Mouse (Mus musculus) small intestine, adult 2 months (tissue): ENCODE measurements around the gene BC055324. TPM values are rescaled to one million over a fixed set of nuclear protein-coding genes. Genes with fewer than 3 reads are reported as not detected.

ENCODE experiments used
- H3K27ac ChIP-seq: fragments of 200-500 bp; 2 replicates; pipeline ENCODE4 v1.5.1; 2012; ENCODE audit warnings: low read depth, low read length, control low read depth, inconsistent platforms; ENCODE audit not compliant: insufficient read depth
- H3K27me3 ChIP-seq: fragments of 200-500 bp; 2 replicates; pipeline ENCODE4 v1.6.1; 2012; ENCODE audit warnings: mild to moderate bottlenecking, moderate library complexity, low read length, inconsistent platforms; ENCODE audit not compliant: control insufficient read depth, insufficient read depth
- H3K36me3 ChIP-seq: fragments of 200-500 bp; 2 replicates; pipeline ENCODE4 v1.6.1; 2012; ENCODE audit warnings: mild to moderate bottlenecking, low read length, control low read depth, inconsistent platforms; ENCODE audit not compliant: control insufficient read depth, insufficient read depth
- H3K4me1 ChIP-seq: fragments of 200-500 bp; 2 replicates; pipeline ENCODE4 v1.6.1; 2012; ENCODE audit warnings: low read length, inconsistent platforms, mixed read lengths; ENCODE audit not compliant: control insufficient read depth, insufficient read depth, insufficient read length
- H3K4me3 ChIP-seq: fragments of 200-500 bp; 2 replicates; pipeline ENCODE4 v1.5.1; 2012; ENCODE audit warnings: low read depth, mild to moderate bottlenecking, control low read depth, inconsistent platforms, low read length, moderate library complexity
- CTCF ChIP-seq: fragments of 200-500 bp; IDR thresholded peaks from 2 replicates; pipeline ENCODE4 v1.5.1; 2012; ENCODE audit warnings: low read depth, mild to moderate bottlenecking, control low read depth, inconsistent platforms, low read length, moderate library complexity, mixed read lengths; ENCODE audit not compliant: insufficient replicate concordance, insufficient read length; ENCODE audit errors: extremely low read depth
- POLR2A ChIP-seq: fragments of 200-500 bp; IDR thresholded peaks from 2 replicates; pipeline ENCODE4 v1.6.1; 2012; ENCODE audit warnings: low read depth, mild to moderate bottlenecking, control low read depth, inconsistent platforms, low read length, moderate library complexity
- WGBS: fragments of 180-500 bp; shearing (Covaris S2); methylation state at CpG from one replicate; pipeline ENCODE4 v1.1.7; 2018; 5-methylcytosine and 5-hydroxymethylcytosine counted together
- polyA plus RNA-seq: library from polyadenylated mRNA; depleted of rRNA; stranded (reverse); fragments of >200 nt; gene quantifications from 2 replicates; pipeline ENCODE4 v1.2.3, GENCODE M21; 2012

Gene BC055324
- polyA plus RNA-seq, 1 experiment: 0.44 TPM

DNA sequence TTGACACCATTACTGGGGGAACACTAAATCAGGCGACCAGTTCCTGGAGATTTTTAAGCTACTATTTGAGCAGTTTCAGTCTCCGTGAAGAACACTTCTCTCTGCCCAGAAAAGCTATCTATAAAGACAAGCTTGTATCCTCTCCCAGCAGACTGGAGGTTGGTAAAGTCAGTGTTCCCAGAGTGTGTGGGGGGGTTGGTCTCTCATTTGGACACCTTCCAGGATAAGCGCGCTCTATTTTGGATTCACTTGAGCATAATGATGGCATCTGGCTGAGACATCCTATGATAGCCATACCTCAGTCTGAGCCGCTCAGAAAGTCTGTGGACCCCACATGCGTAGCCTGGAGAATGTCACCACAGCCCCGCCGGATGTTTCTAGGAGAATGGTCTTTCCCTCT lies 70.5 kb downstream of the BC055324 start:
- Histone ChIP-seq H3K36me3 (no peaks in the 10 kb centered on the region), H3K4me3 (no peak overlapping the region)

DNA sequence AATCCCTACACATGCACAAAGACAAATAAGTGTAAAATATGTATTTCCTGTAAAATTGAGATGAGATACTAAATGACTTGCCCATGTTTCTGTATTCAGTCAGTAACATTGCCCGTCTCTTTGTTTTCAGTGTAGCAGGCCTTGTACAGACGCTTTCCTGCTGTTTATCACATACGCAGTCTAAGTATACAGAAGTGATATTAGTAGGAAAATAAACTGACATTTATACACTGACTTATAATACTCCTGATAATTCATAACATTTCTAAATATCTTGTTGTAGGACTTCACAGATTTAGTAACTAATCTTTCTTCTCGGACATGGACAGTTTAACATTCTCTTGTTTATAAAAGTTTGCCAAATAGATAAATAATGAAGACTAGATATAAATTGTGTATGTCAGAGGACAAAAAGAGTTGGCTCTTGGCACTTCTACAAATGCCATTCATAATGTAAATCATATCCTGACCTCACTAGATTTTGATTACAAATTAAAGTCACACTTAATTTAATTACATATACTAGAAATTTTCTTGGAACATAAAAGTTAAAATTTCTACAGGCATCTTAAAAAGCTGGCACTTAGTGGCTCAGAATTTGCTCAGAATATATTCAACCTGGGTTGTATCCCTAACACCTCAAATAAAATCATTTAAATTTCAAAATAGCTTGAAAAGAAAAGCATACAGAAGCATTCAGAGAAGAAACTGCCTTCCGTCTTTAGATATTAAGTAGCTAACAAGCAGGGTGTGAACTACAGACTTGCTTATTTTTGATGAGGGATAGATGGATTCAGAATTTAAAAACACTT lies 77.0 kb downstream of the BC055324 start:
- Histone ChIP-seq H3K4me3 (no peak overlapping the region), H3K27ac (no peak overlapping the region), H3K4me1 (no peaks in the 10 kb centered on the region), H3K36me3 (no peaks in the 10 kb centered on the region), H3K27me3 (no peaks in the 10 kb centered on the region)
- 87% methylated on average over 5 of the region's 5 CpGs for WGBS
- TF ChIP-seq POLR2A (no peak), CTCF (no peak)

More for the DNA sequence above, 70.5 kb downstream of the BC055324 start:
- no peak for TF ChIP-seq POLR2A
- H3K27ac ChIP-seq: no peak overlapping the region
- 88% methylated on average over 8 of the region's 8 CpGs for WGBS
- H3K27me3 ChIP-seq: no peaks in the 10 kb centered on the region
- H3K4me1 ChIP-seq: peaks cover 4% of the 10 kb centered on the region; the same call in 1 of the 2 replicates

DNA sequence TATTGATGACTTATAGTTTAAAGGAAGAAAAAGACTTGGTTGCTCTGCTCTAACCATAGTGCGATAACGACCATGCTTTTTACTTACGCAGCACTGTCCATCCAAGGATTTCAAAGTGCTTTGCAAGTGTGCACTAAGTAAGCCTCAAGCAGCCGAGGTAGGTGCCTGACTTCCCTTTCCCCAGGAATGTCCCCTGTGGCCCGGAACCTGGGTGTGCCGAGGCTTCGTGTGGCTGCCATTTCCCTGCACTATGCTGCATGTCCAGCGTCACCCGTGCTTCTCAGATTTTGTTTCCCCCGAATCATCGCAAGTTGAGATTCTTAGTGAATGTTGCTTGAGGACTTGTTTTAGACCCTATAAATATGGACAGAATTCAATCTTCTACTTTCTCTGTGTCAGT lies 82.6 kb downstream of the BC055324 start:
- Histone ChIP-seq H3K36me3 (no peaks in the 10 kb centered on the region), H3K4me3 (no peak overlapping the region), H3K27me3 (no peaks in the 10 kb centered on the region), H3K27ac (no peak overlapping the region), H3K4me1 (no peaks in the 10 kb centered on the region)
- TF ChIP-seq CTCF (no peak), POLR2A (no peak)
- WGBS: 91% methylated on average over 11 of the region's 11 CpGs

DNA sequence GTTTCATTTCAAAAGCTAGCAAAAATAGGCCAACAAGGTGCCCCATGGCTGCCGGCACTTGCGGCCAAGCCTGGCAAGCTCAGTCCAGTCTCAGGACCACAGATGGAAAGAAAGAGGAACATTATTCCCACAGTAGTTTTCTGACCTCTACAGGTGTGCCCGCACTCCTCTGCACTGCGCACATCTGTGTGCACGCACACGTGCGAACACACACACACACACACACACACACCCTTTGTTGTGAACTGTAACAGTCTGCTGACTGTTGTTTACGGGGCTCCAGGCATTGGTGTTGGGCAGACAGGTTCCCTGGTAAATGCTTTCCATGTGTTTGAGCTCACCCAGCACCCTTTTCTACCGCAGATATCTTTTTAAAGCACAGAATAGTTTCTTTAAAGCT lies 83.8 kb downstream of the BC055324 start:
- 93% methylated on average over 9 of the region's 9 CpGs for WGBS
- Histone ChIP-seq H3K36me3 (no peaks in the 10 kb centered on the region), H3K27ac (no peak overlapping the region), H3K4me1 (no peaks in the 10 kb centered on the region), H3K4me3 (no peak overlapping the region), H3K27me3 (no peaks in the 10 kb centered on the region)
- no peak for TF ChIP-seq CTCF
- TF ChIP-seq POLR2A: no peak

DNA sequence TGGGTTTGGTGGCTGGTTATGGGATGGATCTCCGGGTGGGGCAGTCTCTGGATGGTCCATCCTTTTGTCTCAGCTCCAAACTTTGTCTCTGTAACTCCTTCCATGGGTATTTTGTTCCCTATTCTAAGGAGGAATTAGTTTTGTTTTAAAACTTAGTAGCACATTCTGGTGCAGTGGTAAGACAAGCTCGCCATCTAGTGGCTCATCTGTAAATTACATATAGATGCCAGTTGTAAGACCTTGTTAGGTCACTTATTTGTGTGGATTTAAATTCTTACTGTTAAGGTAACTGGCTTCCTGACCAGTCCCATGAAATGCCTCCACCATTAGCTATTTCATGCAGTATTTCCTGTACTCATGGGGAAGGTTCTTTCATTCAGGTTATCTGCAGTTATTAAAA lies 84.3 kb downstream of the BC055324 start:
- Histone ChIP-seq H3K4me3 (no peak overlapping the region), H3K36me3 (no peaks in the 10 kb centered on the region), H3K27ac (no peak overlapping the region), H3K4me1 (no peaks in the 10 kb centered on the region), H3K27me3 (no peaks in the 10 kb centered on the region)
- 4% methylated on average over 2 of the region's 2 CpGs for whole genome bisulfite sequencing
- TF ChIP-seq POLR2A (no peak), CTCF (no peak)

DNA sequence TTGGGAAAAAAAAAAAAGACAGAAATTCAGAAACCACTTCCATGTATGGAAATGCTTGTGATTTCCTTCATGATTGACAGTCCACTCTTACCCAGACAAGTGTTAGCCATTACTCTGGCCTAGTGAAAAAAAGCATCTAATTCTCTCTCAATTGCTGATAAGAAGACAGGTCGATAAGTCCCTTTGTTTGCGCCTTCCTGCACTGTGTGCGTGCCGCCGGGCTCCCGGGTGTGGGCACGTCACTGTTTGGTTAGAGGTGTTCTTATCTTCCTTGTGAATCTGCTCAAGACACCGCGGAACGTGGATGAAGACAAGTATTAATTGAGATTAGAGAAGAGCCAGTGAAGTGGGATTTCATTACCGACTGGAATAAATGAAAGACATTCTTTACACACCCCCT lies 86.2 kb downstream of the BC055324 start:
- H3K27ac ChIP-seq: no peak overlapping the region
- 14% methylated on average over 11 of the region's 11 CpGs for WGBS
- no peak for TF ChIP-seq CTCF
- TF ChIP-seq POLR2A: no peak
- no peaks in the 10 kb centered on the region for H3K27me3 ChIP-seq
- no peaks in the 10 kb centered on the region for H3K4me1 ChIP-seq
- H3K36me3 ChIP-seq: no peaks in the 10 kb centered on the region
- H3K4me3 ChIP-seq: no peak overlapping the region

DNA sequence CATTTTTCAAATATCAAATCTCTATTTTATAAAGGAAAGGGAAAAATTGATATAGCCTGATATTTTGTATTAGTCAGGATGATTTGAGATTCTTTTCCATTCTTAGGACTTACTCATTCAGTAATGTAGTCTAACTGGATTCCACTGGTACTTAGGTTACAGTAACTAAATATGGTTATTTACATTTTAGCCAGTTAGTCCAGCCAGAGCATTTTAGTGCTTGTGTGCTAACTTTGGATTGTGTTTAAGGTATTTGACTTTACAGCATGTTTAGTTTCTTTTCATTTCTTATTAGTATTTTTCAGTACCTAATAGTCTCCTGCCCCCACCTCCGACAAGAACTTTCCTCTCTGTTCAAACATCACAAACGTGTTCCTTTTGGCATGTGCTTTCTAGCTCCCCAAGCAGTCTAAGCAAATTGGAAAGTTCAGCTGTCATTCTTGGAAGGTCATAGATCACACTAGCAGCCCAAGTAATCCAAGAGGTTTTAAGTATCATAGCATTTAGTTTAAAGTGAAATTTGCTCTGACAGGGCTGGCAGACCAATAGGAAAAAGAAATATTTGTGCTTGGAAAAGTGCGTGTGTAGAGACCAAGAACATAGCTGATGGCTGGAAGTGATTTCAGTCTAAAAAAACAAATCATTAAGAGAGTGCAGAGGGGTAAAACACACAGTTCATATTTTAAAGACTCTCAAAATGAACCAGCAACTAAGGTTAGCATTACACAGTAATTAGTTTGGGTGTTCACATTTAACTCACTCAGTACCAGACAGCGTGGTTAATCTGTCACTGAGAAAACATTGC lies 87.4 kb downstream of the BC055324 start:
- WGBS: 67% methylated on average over 4 of the region's 4 CpGs

More for the DNA sequence above, 87.4 kb downstream of the BC055324 start:
- no peak overlapping the region for H3K27ac ChIP-seq
- no peaks in the 10 kb centered on the region for H3K4me1 ChIP-seq
- H3K4me3 ChIP-seq: no peak overlapping the region
- H3K27me3 ChIP-seq: no peaks in the 10 kb centered on the region
- no peaks in the 10 kb centered on the region for H3K36me3 ChIP-seq
- TF ChIP-seq CTCF (no peak), POLR2A (no peak)
